In genomic region chr11:3771348-3771747, GRCm38 (mm10) we compare ENCODE assay signal across 12 mouse cellular contexts.
A peak's percentile ranks its signal among the peaks of the same experiment; 100 is the strongest.
DNase-seq lines count a peak whose midpoint lies in the region; TF ChIP-seq lines count a peak whose summit lies in the region.
"Had no signal": no experiment of that assay in that cellular context is flagged by ENCODE, and none has a peak within 500 bp of the region (broad histone marks: within the 10 kb centered on the region; RNA-seq: fewer than 3 reads in every experiment).

No protein-coding gene starts in this region.

- no peak overlapping the region for H3K9ac ChIP-seq in MEL (ENCODE audit: control insufficient read depth, low read depth, low read length, poor library complexity, severe bottlenecking)
- H3K9ac ChIP-seq: hindbrain, embryonic 12.5 days; liver, embryonic 15.5 days had no signal

- DNase-seq in left cerebral cortex, adult 2 months (ENCODE audit: extremely low spot score in 1 of 2, low spot score in 2 of 2) = no peak
- no peak for DNase-seq in left cerebral cortex, postnatal 25 days (ENCODE audit: low spot score in 2 of 2)
- DNase-seq in MEL (ENCODE audit: low read depth, low spot score) = peak; percentile 69
- peak; percentile 14 for DNase-seq in induced T-regulatory cell, adult 2 months (ENCODE audit: low read depth)
- DNase-seq in left cerebral cortex, adult 9 months (ENCODE audit: low spot score in 2 of 2) = no peak
- DNase-seq in thymus, postnatal 0 days (ENCODE audit: low spot score) = no peak
- DNase-seq: adrenal gland, adult 2 months; heart, adult 18-20 months; right cerebral cortex, postnatal 25 days had no signal

- intact Hi-C loops in left cerebral cortex, adult 2 months (cut with DNase I) = no loop called here
- intact Hi-C loops in left cerebral cortex, postnatal 25 days (cut with DNase I) = loop anchor here (5.0 kb wide), 1 partner anchor 44 kb away; no protein-coding TSS in a partner anchor

- TF ChIP-seq RAD21 in MEL (IDR thresholded peaks at IDR 0.05; ENCODE audit: low read depth, low read length) = peak; percentile 22; the same call in 1 of the 2 replicates

- TF ChIP-seq POLR2A in MEL (IDR thresholded peaks at IDR 0.05; ENCODE audit: control insufficient read depth in 1 of 2, insufficient read depth in 1 of 2, low read depth in 1 of 2, low read length in 2 of 2, poor library complexity in 1 of 2) = no peak

- TF ChIP-seq CTCF in left cerebral cortex, adult 2 months (IDR thresholded peaks at IDR 0.05) = peak; percentile 63
- TF ChIP-seq CTCF in E14TG2a.4 (conservative IDR thresholded peaks at IDR 0.05; ENCODE audit: low read length) (peak; percentile 80), MEL (IDR thresholded peaks at IDR 0.05 in 2 of 3, conservative IDR thresholded peaks at IDR 0.05 in 1 of 3; ENCODE audit: control insufficient read depth in 1 of 3, insufficient read depth in 1 of 3, low read depth in 2 of 3, low read length in 3 of 3, poor library complexity in 1 of 3, severe bottlenecking in 1 of 3) (peak; percentile 79 to 83 (median 79))

- no peaks in the 10 kb centered on the region for H3K36me3 ChIP-seq in E14TG2a.4 (ENCODE audit: insufficient read depth, low read length)
- no peaks in the 10 kb centered on the region for H3K36me3 ChIP-seq in MEL (ENCODE audit: control insufficient read depth in 1 of 2, insufficient read depth in 2 of 2, low read length in 2 of 2)
- H3K36me3 ChIP-seq: hindbrain, embryonic 12.5 days; liver, embryonic 15.5 days had no signal

- H3K79me2 ChIP-seq in MEL (ENCODE audit: control insufficient read depth, insufficient read depth, low read length, poor library complexity) = no peaks in the 10 kb centered on the region

- H3K27ac ChIP-seq in left cerebral cortex, adult 2 months = peak overlapping the region; percentile 45
- H3K27ac ChIP-seq in MEL (ENCODE audit: control insufficient read depth, low read depth, low read length) = no peak overlapping the region
- H3K27ac ChIP-seq: hindbrain, embryonic 12.5 days; liver, embryonic 15.5 days had no signal

- H3K27me3 ChIP-seq in E14TG2a.4 (ENCODE audit: insufficient read depth, low read length) (peaks cover 52% of the 10 kb centered on the region), MEL (ENCODE audit: control insufficient read depth in 1 of 2, insufficient read depth in 2 of 2, low read length in 2 of 2) (0 out of 4 replicates have a peak, but pooled peaks cover 0 to 2% of the 10 kb centered on the region in 2 experiments)

- H3K9me3 ChIP-seq in E14TG2a.4 (ENCODE audit: low read length) = no peaks in the 10 kb centered on the region
- H3K9me3 ChIP-seq in MEL (replicated peaks; ENCODE audit: insufficient read depth, low read length) = no peaks in the 10 kb centered on the region
- H3K9me3 ChIP-seq: hindbrain, embryonic 12.5 days; liver, embryonic 15.5 days had no signal

- H3K4me3 ChIP-seq in left cerebral cortex, adult 2 months = 0 out of 2 replicates have a peak overlapping the region, but pooled peaks have one; percentile 1
- H3K4me3 ChIP-seq in E14TG2a.4 (replicated peaks; ENCODE audit: low read length) (no peak overlapping the region), MEL (ENCODE audit: control insufficient read depth in 1 of 2, insufficient read depth in 1 of 2, low read depth in 2 of 2, low read length in 2 of 2) (no peak overlapping the region)
- H3K4me3 ChIP-seq: hindbrain, embryonic 12.5 days; liver, embryonic 15.5 days had no signal

- no peak for TF ChIP-seq EP300 in MEL (IDR thresholded peaks at IDR 0.05; ENCODE audit: low read depth in 1 of 2, low read length in 2 of 2)

- H3K4me1 ChIP-seq in E14TG2a.4 (replicated peaks; ENCODE audit: low read depth, low read length) (peaks cover 11% of the 10 kb centered on the region), MEL (ENCODE audit: control insufficient read depth in 1 of 2, insufficient read depth in 2 of 2, low read length in 2 of 2) (no peaks in the 10 kb centered on the region)

TF ChIP-seq in MEL, 35 proteins besides CTCF, POLR2A, EP300 and RAD21:
- TF ChIP-seq SMC3 (IDR thresholded peaks at IDR 0.05; ENCODE audit: low read depth, low read length) (peak; percentile 66), ZNF384 (IDR thresholded peaks at IDR 0.05; ENCODE audit: low read depth, low read length) (no peak), TAL1 (IDR thresholded peaks at IDR 0.05; ENCODE audit: low read length) (no peak)

Comparison
In these comparisons a context has a peak if more than half of its experiments do, and no peak if none do; other contexts are left out.
1. DNase-seq: peak in MEL (single experiment) and induced T-regulatory cell, adult 2 months (single experiment); none in left cerebral cortex, adult 2 months (0 of 2), left cerebral cortex, postnatal 25 days (0 of 2), left cerebral cortex, adult 9 months (0 of 2) and thymus, postnatal 0 days (single experiment).
2. Peak in every context shown above with its lines, with median percentiles within 50 percentile points of each other: CTCF ChIP-seq.